Mouse (Mus musculus) forebrain, embryonic 16.5 days (tissue): ENCODE data around the gene Kif13a. TPM values are rescaled to one million over a fixed set of nuclear protein-coding genes. Genes with fewer than 3 reads are reported as not detected.

ENCODE experiments used
- ATAC-seq: fragments of 200-750 bp; cut with Nextera tagmentation; 2 replicates; pipeline ENCODE4 v1.8.0; 2017; ENCODE audit warnings: mild to moderate bottlenecking, moderate library complexity
- H3K27ac ChIP-seq: fragments of 300-500 bp; sonication (generic); 2 replicates; pipeline ENCODE4 v1.5.1; 2014; ENCODE audit warnings: low read length, control low read depth
- H3K27me3 ChIP-seq: fragments of 300-500 bp; sonication (generic); replicated peaks from 2 replicates; pipeline ENCODE4 v1.6.1; 2014; ENCODE audit warnings: low read length; ENCODE audit not compliant: control insufficient read depth, insufficient read depth
- H3K36me3 ChIP-seq: fragments of 300-500 bp; sonication (generic); 2 replicates; pipeline ENCODE4 v1.6.1; 2014; ENCODE audit not compliant: control insufficient read depth, insufficient read depth
- H3K4me1 ChIP-seq: fragments of 300-500 bp; sonication (generic); replicated peaks from 2 replicates; pipeline ENCODE4 v1.6.1; 2014; ENCODE audit warnings: low read length; ENCODE audit not compliant: control insufficient read depth, insufficient read depth
- H3K4me2 ChIP-seq: fragments of 300-500 bp; sonication (generic); 2 replicates; pipeline ENCODE4 v1.6.1; 2014; ENCODE audit warnings: mild to moderate bottlenecking, low read length, control low read depth
- H3K4me3 ChIP-seq: fragments of 300-500 bp; sonication (generic); replicated peaks from 2 replicates; pipeline ENCODE4 v1.5.1; 2014; ENCODE audit warnings: mild to moderate bottlenecking, low read length, control low read depth
- H3K9ac ChIP-seq: fragments of 300-500 bp; sonication (generic); replicated peaks from 2 replicates; pipeline ENCODE4 v1.6.1; 2014; ENCODE audit warnings: low read depth, low read length, control low read depth
- H3K9me3 ChIP-seq: fragments of 300-500 bp; sonication (generic); 2 replicates; pipeline ENCODE4 v1.6.1; 2016; ENCODE audit warnings: low read length; ENCODE audit not compliant: control insufficient read depth
- WGBS: fragments of 180-500 bp; shearing (Covaris S2); extraction: QIAGEN DNeasy Blood & Tissue Kit; methylation state at CpG from one replicate; pipeline ENCODE4 v1.1.7; 2014; 5-methylcytosine and 5-hydroxymethylcytosine counted together
- polyA plus RNA-seq: library from polyadenylated mRNA; unstranded; fragments of >200 nt; fragmentation: Nextera tagmentation; extraction: Ambion mirVana; gene quantifications from 2 replicates; pipeline ENCODE4 v1.2.1, GENCODE M21; 2015

Gene Kif13a
- polyA plus RNA-seq, 1 experiment from 2014 or later = 5.3 TPM

GRCm38 (mm10) chr13:46728411-46728810, 201.3 kb downstream of the Kif13a start:
- Histone ChIP-seq H3K4me3 (peak overlapping the region; percentile 99), H3K27ac (peak overlapping the region; percentile 74), H3K9ac (peak overlapping the region; percentile 68), H3K4me2 (peak overlapping the region; percentile 75), H3K27me3 (no peaks in the 10 kb centered on the region), H3K36me3 (no peaks in the 10 kb centered on the region), H3K9me3 (no peaks in the 10 kb centered on the region), H3K4me1 (peaks cover 22% of the 10 kb centered on the region)
- 37% methylated on average over 5 of the region's 5 CpGs for WGBS
- ATAC-seq = peak; percentile 4; the same call in 1 of the 2 replicates

- H3K27ac ChIP-seq = peak within 1 kb of the TSS; percentile 94
- ATAC-seq = peak; percentile 95
- no peaks in the 10 kb centered on the region for H3K9me3 ChIP-seq
- WGBS = 0% methylated on average over 51 of the region's 51 CpGs
- H3K4me1 ChIP-seq = peaks cover 22% of the 10 kb centered on the region
- peak within 1 kb of the TSS; percentile 99 for H3K4me3 ChIP-seq
- H3K4me2 ChIP-seq = peak within 1 kb of the TSS; percentile 84
- H3K36me3 ChIP-seq = no peaks in the 10 kb centered on the region
- H3K27me3 ChIP-seq = no peaks in the 10 kb centered on the region
- H3K9ac ChIP-seq = peak within 1 kb of the TSS; percentile 82
These were observed 201.8 kb downstream of the Kif13a start, which contains the start of gene Nup153 for GRCm38 (mm10) chr13:46727837-46728268. TSS of gene Nup153 (minus strand) at chr13:46727940.

- under 1% methylated on average over 79 of the region's 85 CpGs for WGBS
- H3K4me2 ChIP-seq = peak overlapping the region; percentile 84
- H3K9ac ChIP-seq = peak overlapping the region; percentile 82
- H3K27me3 ChIP-seq = no peaks in the 10 kb centered on the region
- no peaks in the 10 kb centered on the region for H3K36me3 ChIP-seq
- peak overlapping the region; percentile 94 for H3K27ac ChIP-seq
- H3K4me3 ChIP-seq = peak overlapping the region; percentile 99
- H3K4me1 ChIP-seq = peaks cover 22% of the 10 kb centered on the region
- ATAC-seq = peak; percentile 84
- no peaks in the 10 kb centered on the region for H3K9me3 ChIP-seq
These were observed 202.4 kb downstream of the Kif13a start for GRCm38 (mm10) chr13:46727038-46727836.

GRCm38 (mm10) chr13:46726288-46727037, 203.2 kb downstream of the Kif13a start:
- H3K27ac ChIP-seq = peak overlapping the region; percentile 94
- peak overlapping the region; percentile 82 for H3K9ac ChIP-seq
- H3K9me3 ChIP-seq = no peaks in the 10 kb centered on the region
- peak overlapping the region; percentile 99 for H3K4me3 ChIP-seq
- ATAC-seq = no peak
- peak overlapping the region; percentile 84 for H3K4me2 ChIP-seq
- no peaks in the 10 kb centered on the region for H3K27me3 ChIP-seq
- H3K4me1 ChIP-seq = peaks cover 22% of the 10 kb centered on the region
- no peaks in the 10 kb centered on the region for H3K36me3 ChIP-seq
- WGBS = under 1% methylated on average over 30 of the region's 30 CpGs

GRCm38 (mm10) chr13:46725227-46725626, 204.4 kb downstream of the Kif13a start:
- 6% methylated on average over 2 of the region's 2 CpGs for WGBS

GRCm38 (mm10) chr13:46724371-46724770, 205.3 kb downstream of the Kif13a start:
- Histone ChIP-seq H3K36me3 (no peaks in the 10 kb centered on the region), H3K9me3 (no peaks in the 10 kb centered on the region), H3K4me1 (peaks cover 22% of the 10 kb centered on the region), H3K27me3 (no peaks in the 10 kb centered on the region), H3K9ac (no peak overlapping the region), H3K27ac (no peak overlapping the region), H3K4me2 (no peak overlapping the region), H3K4me3 (no peak overlapping the region)
- ATAC-seq = no peak

More at GRCm38 (mm10) chr13:46725227-46725626, 204.4 kb downstream of the Kif13a start:
- Histone ChIP-seq H3K9ac (no peak overlapping the region), H3K27me3 (no peaks in the 10 kb centered on the region), H3K4me2 (peak overlapping the region; percentile 22), H3K36me3 (no peaks in the 10 kb centered on the region), H3K4me1 (peaks cover 22% of the 10 kb centered on the region), H3K4me3 (no peak overlapping the region), H3K27ac (no peak overlapping the region), H3K9me3 (no peaks in the 10 kb centered on the region)
- no peak for ATAC-seq

- no peak overlapping the region for H3K4me3 ChIP-seq
- H3K4me1 ChIP-seq = peaks cover 17% of the 10 kb centered on the region
- no peaks in the 10 kb centered on the region for H3K36me3 ChIP-seq
- no peak overlapping the region for H3K9ac ChIP-seq
- H3K4me2 ChIP-seq = no peak overlapping the region
- H3K9me3 ChIP-seq = no peaks in the 10 kb centered on the region
- no peaks in the 10 kb centered on the region for H3K27me3 ChIP-seq
- no peak overlapping the region for H3K27ac ChIP-seq
- no peak for ATAC-seq
These were observed 208.7 kb downstream of the Kif13a start for GRCm38 (mm10) chr13:46721009-46721408.

- H3K27ac ChIP-seq = no peak overlapping the region
- H3K4me1 ChIP-seq = 0 out of 2 replicates have a peak, but pooled peaks cover 2% of the 10 kb centered on the region
- 70% methylated on average over 5 of the region's 5 CpGs for WGBS
- H3K4me2 ChIP-seq = no peak overlapping the region
- ATAC-seq = no peak
- no peak overlapping the region for H3K4me3 ChIP-seq
- no peaks in the 10 kb centered on the region for H3K9me3 ChIP-seq
- H3K36me3 ChIP-seq = no peaks in the 10 kb centered on the region
- H3K27me3 ChIP-seq = no peaks in the 10 kb centered on the region
- no peak overlapping the region for H3K9ac ChIP-seq
These were observed 210.7 kb downstream of the Kif13a start for GRCm38 (mm10) chr13:46718893-46719400.

- H3K9me3 ChIP-seq = no peaks in the 10 kb centered on the region
- no peaks in the 10 kb centered on the region for H3K27me3 ChIP-seq
- no peak overlapping the region for H3K9ac ChIP-seq
- no peak for ATAC-seq
- H3K36me3 ChIP-seq = peaks cover 16% of the 10 kb centered on the region
- H3K4me3 ChIP-seq = no peak overlapping the region
- WGBS = 88% methylated on average over 3 of the region's 3 CpGs
- H3K4me1 ChIP-seq = 0 out of 2 replicates have a peak, but pooled peaks cover 2% of the 10 kb centered on the region
- H3K4me2 ChIP-seq = no peak overlapping the region
- no peak overlapping the region for H3K27ac ChIP-seq
These were observed 213.6 kb downstream of the Kif13a start for GRCm38 (mm10) chr13:46715976-46716639.
